Mouse (Mus musculus) retina, embryonic 14.5 days (tissue): ENCODE results near the gene Rnf145.

Experiments used
- DNase-seq: peaks from one replicate; pipeline ENCODE4 v3.0.0-alpha.2; 2015; ENCODE audit warnings: low spot score

The Rnf145 gene

GRCm38 (mm10) chr11:44510371-44510770 lies 8.4 kb upstream of the Rnf145 start:
- DNase-seq: no peak

GRCm38 (mm10) chr11:44512044-44513025 lies 6.4 kb upstream of the Rnf145 start:
- DNase-seq: no peak

- DNase-seq: no peak
Measured at GRCm38 (mm10) chr11:44513026-44513422, 5.7 kb upstream of the Rnf145 start.

- DNase-seq: no peak
Measured at GRCm38 (mm10) chr11:44514666-44515065, 4.1 kb upstream of the Rnf145 start.

GRCm38 (mm10) chr11:44516362-44516761 lies 2.4 kb upstream of the Rnf145 start:
- DNase-seq: no peak

- DNase-seq: peak; percentile 11
Measured at GRCm38 (mm10) chr11:44517561-44518280, 1.0 kb upstream of the Rnf145 start.

- peak; percentile 51 for DNase-seq
Measured at GRCm38 (mm10) chr11:44519096-44519949, 559 bp downstream of the Rnf145 start.

- DNase-seq: peak; percentile 83
Measured at GRCm38 (mm10) chr11:44519950-44520761, 1.4 kb downstream of the Rnf145 start.

- no peak for DNase-seq
Measured at GRCm38 (mm10) chr11:44522594-44522993, 3.8 kb downstream of the Rnf145 start.

- peak; percentile 27 for DNase-seq
Measured at GRCm38 (mm10) chr11:44525765-44526164, 7.0 kb downstream of the Rnf145 start.

- DNase-seq: no peak
Measured at GRCm38 (mm10) chr11:44526654-44527263, 8.0 kb downstream of the Rnf145 start.

- no peak for DNase-seq
Measured at GRCm38 (mm10) chr11:44528560-44529199, 9.9 kb downstream of the Rnf145 start.

- no peak for DNase-seq
Measured at GRCm38 (mm10) chr11:44529200-44529599, 10.4 kb downstream of the Rnf145 start.

GRCm38 (mm10) chr11:44529716-44530115 lies 11.0 kb downstream of the Rnf145 start:
- DNase-seq: no peak

GRCm38 (mm10) chr11:44530382-44530781 lies 11.6 kb downstream of the Rnf145 start:
- DNase-seq: no peak

GRCm38 (mm10) chr11:44530867-44531266 lies 12.1 kb downstream of the Rnf145 start:
- no peak for DNase-seq

GRCm38 (mm10) chr11:44531617-44532016 lies 12.9 kb downstream of the Rnf145 start:
- DNase-seq: no peak

GRCm38 (mm10) chr11:44532846-44533781 lies 14.3 kb downstream of the Rnf145 start:
- DNase-seq: no peak
